In the genomic region with DNA sequence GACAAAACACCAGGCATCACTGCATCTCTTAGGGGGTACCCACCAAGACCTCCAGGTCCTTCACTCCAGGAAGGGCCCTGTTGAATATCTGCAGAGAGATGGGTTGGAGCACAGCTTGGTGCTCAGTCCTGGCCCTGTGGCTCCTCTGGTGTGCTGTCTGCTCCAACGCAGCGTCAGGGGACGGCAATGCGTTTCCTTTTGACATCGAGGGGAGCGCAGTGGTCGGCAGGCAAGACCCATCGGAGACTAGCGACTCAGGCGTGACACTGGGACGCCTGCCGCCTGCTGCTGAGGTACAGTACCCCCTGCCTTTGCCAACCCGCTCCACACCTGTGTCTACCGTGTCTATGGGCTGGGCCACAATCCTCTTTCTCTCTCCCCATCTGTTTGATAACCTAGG, we compare ENCODE assay signal across 9 mouse cellular contexts. TPM values are rescaled to one million over a fixed set of nuclear protein-coding genes. Genes with fewer than 3 reads are reported as not detected.
A peak's percentile ranks its signal among the peaks of the same experiment; 100 is the strongest.
DNase-seq lines count a peak whose midpoint lies in the region; ATAC-seq and TF ChIP-seq lines count a peak whose summit lies in the region.
"Had no signal": no experiment of that assay in that cellular context is flagged by ENCODE, and none has a peak within 500 bp of the region (broad histone marks: within the 10 kb centered on the region; RNA-seq: fewer than 3 reads in every experiment).

No protein-coding gene starts in this region.

- DNase-seq in gastrocnemius, postnatal 10 days, result peak; percentile 37
- DNase-seq in gastrocnemius, postnatal 36 days, result no peak
- peak; percentile 35 for DNase-seq in ZHBTc4 (ENCODE audit: low read depth, low spot score)
- DNase-seq in intestine, embryonic 14.5 days (ENCODE audit: low spot score), result peak; percentile 71
- DNase-seq in lung, postnatal 14 days, result peak; percentile 43
- DNase-seq in stomach, postnatal 0 days (ENCODE audit: low spot score), result peak; percentile 19

- no peak overlapping the region for H3K27ac ChIP-seq in forebrain, embryonic 16.5 days (ENCODE audit: low read length)
- peak overlapping the region; percentile 40; the same call in 1 of the 2 replicates for H3K27ac ChIP-seq in intestine, embryonic 14.5 days (ENCODE audit: low read depth)
- H3K27ac ChIP-seq in stomach, postnatal 0 days (replicated peaks), result peak overlapping the region; percentile 84

- ATAC-seq in forebrain, embryonic 16.5 days, result peak; percentile 47
- peak; percentile 38; the same call in 1 of the 2 replicates for ATAC-seq in intestine, embryonic 14.5 days (replicated peaks; ENCODE audit: low FRiP score, low TSS enrichment, low read depth)
- ATAC-seq in stomach, postnatal 0 days (ENCODE audit: low FRiP score, low TSS enrichment), result no peak
- no peak for ATAC-seq in activated CD4-positive, CD25-positive, alpha-beta regulatory T cell, adult 4 months

- 7% methylated on average over 14 of the region's 14 CpGs for WGBS in forebrain, embryonic 16.5 days
- WGBS in intestine, embryonic 14.5 days, result 5% methylated on average over 14 of the region's 14 CpGs
- WGBS in stomach, postnatal 0 days, result 2% methylated on average over 14 of the region's 14 CpGs

- no peaks in the 10 kb centered on the region for H3K36me3 ChIP-seq in forebrain, embryonic 16.5 days (ENCODE audit: control insufficient read depth, insufficient read depth)
- no peaks in the 10 kb centered on the region for H3K36me3 ChIP-seq in intestine, embryonic 14.5 days (ENCODE audit: control insufficient read depth, insufficient read depth, low read length)
- H3K36me3 ChIP-seq in stomach, postnatal 0 days (ENCODE audit: control insufficient read depth, insufficient read depth, low read length), result no peaks in the 10 kb centered on the region
- H3K36me3 ChIP-seq: G1E had no signal

- intact Hi-C loops in gastrocnemius, postnatal 36 days (cut with DNase I), result no loop called here

- TF ChIP-seq CTCF in stomach, postnatal 0 days (IDR thresholded peaks at IDR 0.05; ENCODE audit: low read depth), result peak; percentile 6; the same call in 1 of the 2 replicates

- peak overlapping the region; percentile 68 for H3K4me2 ChIP-seq in forebrain, embryonic 16.5 days (ENCODE audit: low read length)
- peak overlapping the region; percentile 66 for H3K4me2 ChIP-seq in intestine, embryonic 14.5 days (ENCODE audit: low read length)
- peak overlapping the region; percentile 66 for H3K4me2 ChIP-seq in stomach, postnatal 0 days (replicated peaks; ENCODE audit: low read depth)

- H3K9me3 ChIP-seq in forebrain, embryonic 16.5 days (ENCODE audit: control insufficient read depth, low read length), result no peaks in the 10 kb centered on the region
- H3K9me3 ChIP-seq in intestine, embryonic 14.5 days (ENCODE audit: control insufficient read depth, low read length), result no peaks in the 10 kb centered on the region
- H3K9me3 ChIP-seq in stomach, postnatal 0 days (ENCODE audit: control insufficient read depth, low read length), result no peaks in the 10 kb centered on the region
- H3K9me3 ChIP-seq: G1E had no signal

- peaks cover 12% of the 10 kb centered on the region for H3K4me1 ChIP-seq in forebrain, embryonic 16.5 days (replicated peaks; ENCODE audit: control insufficient read depth, insufficient read depth, low read length)
- peaks cover 18% of the 10 kb centered on the region for H3K4me1 ChIP-seq in intestine, embryonic 14.5 days (replicated peaks; ENCODE audit: control insufficient read depth, insufficient read depth, low read length)
- 0 out of 2 replicates have a peak, but pooled peaks cover 3% of the 10 kb centered on the region for H3K4me1 ChIP-seq in stomach, postnatal 0 days (replicated peaks; ENCODE audit: control insufficient read depth, insufficient read depth)

- no peaks in the 10 kb centered on the region for H3K27me3 ChIP-seq in forebrain, embryonic 16.5 days (replicated peaks; ENCODE audit: control insufficient read depth, insufficient read depth, low read length)
- no peaks in the 10 kb centered on the region for H3K27me3 ChIP-seq in intestine, embryonic 14.5 days (replicated peaks; ENCODE audit: control insufficient read depth, insufficient read depth, low read length)
- H3K27me3 ChIP-seq in stomach, postnatal 0 days (ENCODE audit: control insufficient read depth, insufficient read depth, low read length), result no peaks in the 10 kb centered on the region

- peak overlapping the region; percentile 54 for H3K9ac ChIP-seq in forebrain, embryonic 16.5 days (replicated peaks; ENCODE audit: low read depth, low read length)
- H3K9ac ChIP-seq in intestine, embryonic 14.5 days (ENCODE audit: low read length), result peak overlapping the region; percentile 50
- H3K9ac ChIP-seq in stomach, postnatal 0 days (ENCODE audit: low read length), result peak overlapping the region; percentile 70

- H3K4me3 ChIP-seq in forebrain, embryonic 16.5 days (replicated peaks; ENCODE audit: low read length), result peak overlapping the region; percentile 44
- H3K4me3 ChIP-seq in intestine, embryonic 14.5 days (ENCODE audit: low read depth, low read length), result peak overlapping the region; percentile 38
- H3K4me3 ChIP-seq in stomach, postnatal 0 days (ENCODE audit: low read depth, low read length), result peak overlapping the region; percentile 54

- TF ChIP-seq EP300 in stomach, postnatal 0 days (optimal IDR thresholded peaks at IDR 0.05), result no peak

RNA-seq across cellular contexts. Expression of a gene that starts 0.5 kb away (rescaled TPM):
- 100 to 1,000 TPM in 1 of 2 experiments, 10 to 100 TPM in 1; 99.0 to 129 TPM for total RNA-seq in gastrocnemius, postnatal 10 days (2021)
- 10 to 100 TPM; 19.0 to 21.4 TPM for total RNA-seq in gastrocnemius, postnatal 36 days (2021)
- polyA plus RNA-seq in forebrain, embryonic 16.5 days (2015; fragmentation: Nextera tagmentation; extraction: Ambion mirVana), result 17.5 and 19.9 TPM in 2 replicates
- 69.6 and 70.2 TPM in 2 replicates for polyA plus RNA-seq in intestine, embryonic 14.5 days (2014; fragmentation: Nextera tagmentation; extraction: Ambion mirVana)
- 27.6 and 28.9 TPM in 2 replicates for polyA plus RNA-seq in stomach, postnatal 0 days (2015; fragmentation: Nextera tagmentation; extraction: Ambion mirVana)
- polyA plus RNA-seq in activated CD4-positive, CD25-positive, alpha-beta regulatory T cell, adult 4 months (2017; shearing (Covaris generic)), result under 1 TPM in 1 of 2 experiments, not detected in 1; 0.20 TPM
- polyA plus RNA-seq: G1E had no signal

Comparison
In these comparisons a context has a peak if more than half of its experiments do, and no peak if none do; other contexts are left out.
1. DNase-seq: peak in gastrocnemius, postnatal 10 days (single experiment), ZHBTc4 (single experiment), intestine, embryonic 14.5 days (single experiment), lung, postnatal 14 days (single experiment) and stomach, postnatal 0 days (single experiment); none in gastrocnemius, postnatal 36 days (0 of 2).
2. ATAC-seq: peak in forebrain, embryonic 16.5 days (single experiment) and intestine, embryonic 14.5 days (single experiment); none in stomach, postnatal 0 days (single experiment) and activated CD4-positive, CD25-positive, alpha-beta regulatory T cell, adult 4 months (single experiment).
3. RNA of a gene that starts 0.5 kb away (polyA plus RNA-seq): 69.6 to 70.2 TPM in intestine, embryonic 14.5 days, 27.6 to 28.9 TPM in stomach, postnatal 0 days and 17.5 to 19.9 TPM in forebrain, embryonic 16.5 days; 0.20 TPM in activated CD4-positive, CD25-positive, alpha-beta regulatory T cell, adult 4 months; every median in the first group is over 10 times any median in the second.
4. Peak in every context shown above with its lines, with median percentiles within 50 percentile points of each other: H3K4me2 ChIP-seq, H3K4me3 ChIP-seq and H3K9ac ChIP-seq.